Mouse (Mus musculus): Measurements from ENCODE around the gene Atp6v1f. TPM values are rescaled to one million over a fixed set of nuclear protein-coding genes. Genes with fewer than 3 reads are reported as not detected.

The Atp6v1f gene
- 238 and 251 TPM in 2 replicates for total RNA-seq (2015)
- 225 and 238 TPM in 2 replicates for total RNA-seq (2017)

DNA sequence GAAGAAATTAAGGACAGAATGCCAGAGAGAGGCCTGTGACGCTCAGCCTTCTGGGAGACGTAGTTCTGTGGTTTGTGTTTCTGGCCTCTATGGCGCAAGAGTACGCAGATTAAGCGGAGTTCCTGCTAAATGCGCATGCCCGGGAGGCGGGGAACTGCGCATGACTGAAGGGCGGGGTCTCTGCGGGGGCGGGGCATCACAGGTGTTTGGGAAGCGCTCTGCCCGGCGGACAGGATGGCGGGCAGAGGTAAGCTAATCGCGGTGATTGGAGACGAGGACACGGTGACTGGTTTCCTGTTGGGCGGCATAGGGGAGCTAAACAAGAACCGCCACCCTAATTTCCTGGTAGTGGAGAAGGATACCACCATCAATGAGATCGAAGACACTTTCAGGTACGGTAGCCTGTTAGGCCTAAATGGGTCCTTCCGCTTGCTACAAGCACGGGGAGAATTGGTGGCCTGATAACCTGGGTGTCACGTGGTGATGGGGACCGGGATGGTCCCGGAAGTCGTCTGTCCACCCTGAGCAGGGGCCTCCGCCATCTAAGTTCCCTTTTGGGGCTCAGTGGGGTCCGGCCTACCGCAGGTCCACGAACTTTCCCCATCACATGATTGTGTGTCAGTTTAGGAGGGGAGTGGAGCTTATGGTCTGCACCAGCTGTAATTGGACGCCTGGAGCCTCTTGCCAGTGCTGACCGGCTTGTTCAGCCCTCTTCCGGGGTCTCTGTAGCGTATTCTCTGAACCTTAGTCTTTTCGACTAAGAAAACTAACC, at the start of gene Atp6v1f:
TSS of gene Atp6v1f (plus strand) at position 136 of the 772 bp plus-strand sequence.
- ATAC-seq (ENCODE audit: poor library complexity, severe bottlenecking), result peak; percentile 94

DNA sequence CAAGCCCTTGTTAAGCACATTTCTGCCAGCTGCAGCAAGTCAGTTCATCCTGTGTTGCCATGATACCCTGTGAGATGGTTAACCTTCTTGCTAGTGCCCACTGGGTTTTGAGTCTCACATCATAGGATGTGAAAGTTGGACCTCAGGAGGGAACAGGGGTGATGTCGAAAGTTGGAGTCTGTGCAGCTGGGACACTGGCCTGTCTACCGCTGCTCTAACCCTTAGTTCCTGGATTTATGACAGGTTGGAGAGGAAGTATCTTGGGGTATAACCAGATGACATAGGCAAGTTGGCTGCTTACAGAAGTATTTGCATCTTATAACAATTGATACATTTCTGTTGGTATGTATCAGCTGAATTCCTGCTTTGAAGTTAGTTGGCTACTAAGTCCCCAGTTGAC, 46.9 kb upstream of the Atp6v1f start:
- no peak; the same call in 1 of the 2 replicates for ATAC-seq (ENCODE audit: poor library complexity, severe bottlenecking)

DNA sequence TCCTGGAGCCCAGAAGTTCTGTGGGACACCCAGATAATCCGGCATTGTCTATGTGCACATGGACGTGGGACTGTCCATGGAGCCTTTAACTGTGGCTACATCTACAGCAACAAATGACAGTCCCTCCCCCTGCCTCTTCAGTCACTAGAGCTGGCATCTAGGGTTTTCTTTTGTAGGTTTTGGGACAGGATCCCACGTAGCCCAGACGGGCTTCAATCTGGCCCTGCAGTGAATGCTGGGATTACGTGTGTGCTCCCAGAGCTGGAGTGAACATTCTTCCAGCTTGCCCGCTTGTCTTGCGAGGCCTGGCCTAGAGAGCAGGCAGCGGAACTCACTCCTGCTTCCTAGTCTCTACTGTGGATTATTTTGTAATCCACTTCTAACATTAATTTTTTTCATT, 42.4 kb upstream of the Atp6v1f start:
- no peak for ATAC-seq (ENCODE audit: poor library complexity, severe bottlenecking)

DNA sequence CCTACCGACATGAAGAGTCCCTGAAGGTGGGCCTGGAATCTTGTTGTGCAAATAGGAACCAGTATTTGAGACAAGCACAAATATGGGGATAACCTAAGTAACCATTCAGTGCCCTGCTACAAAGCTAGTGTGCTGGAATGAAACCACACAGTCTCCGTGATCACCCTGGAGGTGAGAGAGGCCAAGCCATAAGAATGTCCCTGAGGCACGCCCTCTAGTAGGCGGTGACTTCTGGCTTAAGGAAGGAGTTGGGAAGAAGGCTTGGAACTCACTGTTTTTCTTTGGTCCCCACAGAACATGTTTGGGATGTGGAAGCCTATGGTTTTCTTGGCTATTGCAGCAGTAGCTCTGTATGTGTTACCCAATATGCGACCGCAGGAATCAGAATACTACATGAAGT, 41.2 kb upstream of the Atp6v1f start:
- ATAC-seq (ENCODE audit: poor library complexity, severe bottlenecking), result no peak

DNA sequence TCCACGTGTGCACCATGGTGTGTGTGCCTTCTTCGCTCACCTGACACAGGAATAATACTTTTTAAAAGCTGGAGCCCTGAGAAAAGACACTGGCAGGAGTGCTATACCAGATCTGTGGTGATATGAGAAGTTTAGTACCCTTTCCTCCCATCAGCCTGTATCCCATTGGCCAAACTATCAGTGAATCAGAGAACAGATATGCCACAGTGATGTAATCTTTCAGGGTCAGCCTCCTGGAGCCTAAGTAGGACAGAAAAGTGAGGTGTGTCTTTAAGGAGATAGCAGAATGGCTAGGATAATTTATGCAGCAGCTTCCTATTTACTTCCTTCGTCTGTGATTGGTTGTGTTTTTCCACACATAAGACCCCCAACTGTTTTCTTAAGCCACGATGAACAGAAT, 39.3 kb upstream of the Atp6v1f start:
- ATAC-seq (ENCODE audit: poor library complexity, severe bottlenecking), result no peak

DNA sequence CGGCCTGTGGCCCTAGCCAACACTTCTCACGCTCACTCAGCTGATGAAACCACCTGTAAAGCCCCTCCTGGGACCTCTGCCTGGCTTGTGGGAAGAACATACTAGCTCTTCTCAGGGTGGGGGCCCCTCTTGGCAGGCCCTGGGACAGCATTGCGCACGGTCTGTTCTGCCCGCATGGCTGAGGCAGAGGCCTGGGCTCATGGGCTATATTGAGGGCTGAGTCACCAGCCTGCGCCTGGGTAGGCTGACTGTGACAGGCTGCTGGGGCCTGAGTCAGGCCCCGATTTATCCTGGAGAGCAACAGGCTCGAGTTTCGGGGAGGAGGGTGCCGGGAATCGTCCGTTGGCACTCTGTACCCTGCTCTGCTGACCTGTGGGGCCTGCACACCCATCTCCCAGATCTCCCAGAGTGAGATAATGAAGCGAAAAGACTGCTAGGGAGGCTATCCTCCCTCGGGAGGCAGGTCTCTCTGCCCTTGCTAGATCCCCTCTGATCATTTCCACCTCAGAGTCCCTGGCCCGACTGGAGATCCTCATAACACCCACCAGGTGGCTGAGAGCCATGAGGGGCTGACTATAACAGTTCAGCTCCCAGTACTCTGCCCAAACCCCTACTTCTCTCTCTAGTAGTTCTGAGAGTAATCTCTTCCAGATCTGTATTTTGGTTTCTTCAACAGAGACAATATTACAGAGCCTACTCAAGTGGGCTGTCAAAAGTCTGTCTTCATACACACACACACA, 36.7 kb upstream of the Atp6v1f start:
- no peak for ATAC-seq (ENCODE audit: poor library complexity, severe bottlenecking)

DNA sequence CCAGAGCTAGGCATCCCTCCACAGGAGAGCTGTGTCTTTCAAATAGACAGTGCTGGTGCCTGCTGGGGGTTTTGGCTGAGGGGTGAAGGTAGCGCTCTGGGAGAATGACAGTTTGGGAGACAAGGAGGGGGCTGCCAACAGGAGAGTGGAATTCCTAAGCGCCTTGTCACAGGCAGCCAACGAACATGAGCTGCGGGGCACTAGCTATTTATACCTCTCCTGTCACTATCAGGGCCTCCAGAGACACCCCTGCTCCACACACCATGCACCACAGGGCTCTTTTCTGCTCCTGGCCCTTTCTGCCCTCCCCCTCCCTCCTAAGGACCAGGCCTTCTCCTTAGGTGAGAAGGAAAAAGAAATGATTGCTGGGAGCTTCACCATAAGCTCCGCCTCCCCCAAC, 36.0 kb upstream of the Atp6v1f start:
- ATAC-seq (ENCODE audit: poor library complexity, severe bottlenecking), result no peak

DNA sequence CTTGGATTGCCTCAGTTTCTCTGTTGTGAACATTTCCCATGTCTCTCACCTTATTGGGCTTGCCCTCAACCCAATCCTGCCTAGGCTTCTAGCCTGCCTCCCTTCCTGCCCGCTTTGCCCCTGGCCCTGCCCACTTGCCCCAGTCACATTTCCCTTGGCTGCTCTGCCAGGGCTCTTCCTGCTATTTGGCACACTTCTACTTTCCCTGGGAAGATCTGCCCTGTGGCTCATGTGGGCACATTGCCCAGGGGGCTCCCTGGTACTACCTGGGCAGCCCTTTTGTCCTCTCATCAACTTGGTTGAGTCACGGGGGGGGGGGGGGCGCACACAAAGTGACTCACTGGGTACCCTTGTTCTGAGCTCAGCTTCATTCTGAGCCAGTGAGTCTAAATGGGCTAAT, 35.4 kb upstream of the Atp6v1f start:
- ATAC-seq (ENCODE audit: poor library complexity, severe bottlenecking), result no peak

DNA sequence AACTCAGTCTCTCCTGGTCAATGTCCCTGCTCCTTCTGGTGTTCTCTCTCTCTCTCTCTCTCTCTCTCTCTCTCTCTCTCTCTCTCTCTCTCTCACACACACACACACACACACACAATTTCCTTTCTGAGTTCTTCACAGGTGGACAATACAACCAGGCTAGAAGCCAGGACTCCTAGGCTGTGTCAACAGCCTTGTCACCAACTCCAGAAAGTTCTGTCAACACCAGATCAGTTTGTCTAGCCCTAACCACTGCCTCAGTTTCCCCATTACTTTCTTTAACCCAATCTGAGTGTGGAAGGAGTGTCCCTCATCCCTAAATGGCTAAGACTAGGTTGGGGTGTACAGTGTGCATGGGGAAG, 34.9 kb upstream of the Atp6v1f start:
- no peak for ATAC-seq (ENCODE audit: poor library complexity, severe bottlenecking)

DNA sequence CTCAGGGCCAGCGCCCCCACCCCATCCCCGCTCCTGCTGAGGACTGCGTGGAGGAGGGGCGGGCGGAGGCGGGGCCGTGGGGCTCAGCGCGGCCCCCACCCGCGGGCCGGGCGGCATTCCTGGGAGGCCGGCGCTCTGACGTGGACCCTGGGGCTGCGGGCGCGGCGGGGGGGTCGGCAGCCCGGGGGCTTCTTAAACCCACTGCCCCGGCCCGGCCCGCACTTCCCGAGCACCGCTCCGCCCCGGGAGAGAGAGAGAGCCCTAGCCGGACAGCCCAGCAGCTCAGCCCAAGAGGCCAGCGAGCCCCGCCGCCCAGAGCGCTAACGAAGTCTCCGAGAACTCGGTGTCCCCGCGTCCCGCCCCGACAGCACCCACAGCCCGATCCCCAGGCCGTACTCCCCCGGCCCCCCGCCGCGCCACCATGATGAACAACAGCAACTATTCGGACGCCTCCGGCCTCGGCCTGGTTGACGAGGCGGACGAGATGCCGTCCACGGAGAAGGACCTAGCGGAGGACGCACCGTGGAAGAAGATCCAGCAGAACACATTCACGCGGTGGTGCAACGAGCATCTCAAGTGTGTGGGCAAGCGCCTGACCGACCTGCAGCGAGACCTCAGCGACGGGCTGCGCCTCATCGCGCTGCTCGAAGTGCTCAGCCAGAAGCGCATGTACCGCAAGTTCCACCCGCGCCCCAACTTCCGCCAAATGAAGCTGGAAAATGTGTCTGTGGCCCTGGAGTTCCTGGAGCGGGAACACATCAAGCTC, 34.3 kb upstream of the Atp6v1f start, which contains the start of gene Flnc:
TSS of gene Flnc (plus strand) at position 219 of the 766 bp plus-strand sequence.
- ATAC-seq (ENCODE audit: poor library complexity, severe bottlenecking), result no peak

DNA sequence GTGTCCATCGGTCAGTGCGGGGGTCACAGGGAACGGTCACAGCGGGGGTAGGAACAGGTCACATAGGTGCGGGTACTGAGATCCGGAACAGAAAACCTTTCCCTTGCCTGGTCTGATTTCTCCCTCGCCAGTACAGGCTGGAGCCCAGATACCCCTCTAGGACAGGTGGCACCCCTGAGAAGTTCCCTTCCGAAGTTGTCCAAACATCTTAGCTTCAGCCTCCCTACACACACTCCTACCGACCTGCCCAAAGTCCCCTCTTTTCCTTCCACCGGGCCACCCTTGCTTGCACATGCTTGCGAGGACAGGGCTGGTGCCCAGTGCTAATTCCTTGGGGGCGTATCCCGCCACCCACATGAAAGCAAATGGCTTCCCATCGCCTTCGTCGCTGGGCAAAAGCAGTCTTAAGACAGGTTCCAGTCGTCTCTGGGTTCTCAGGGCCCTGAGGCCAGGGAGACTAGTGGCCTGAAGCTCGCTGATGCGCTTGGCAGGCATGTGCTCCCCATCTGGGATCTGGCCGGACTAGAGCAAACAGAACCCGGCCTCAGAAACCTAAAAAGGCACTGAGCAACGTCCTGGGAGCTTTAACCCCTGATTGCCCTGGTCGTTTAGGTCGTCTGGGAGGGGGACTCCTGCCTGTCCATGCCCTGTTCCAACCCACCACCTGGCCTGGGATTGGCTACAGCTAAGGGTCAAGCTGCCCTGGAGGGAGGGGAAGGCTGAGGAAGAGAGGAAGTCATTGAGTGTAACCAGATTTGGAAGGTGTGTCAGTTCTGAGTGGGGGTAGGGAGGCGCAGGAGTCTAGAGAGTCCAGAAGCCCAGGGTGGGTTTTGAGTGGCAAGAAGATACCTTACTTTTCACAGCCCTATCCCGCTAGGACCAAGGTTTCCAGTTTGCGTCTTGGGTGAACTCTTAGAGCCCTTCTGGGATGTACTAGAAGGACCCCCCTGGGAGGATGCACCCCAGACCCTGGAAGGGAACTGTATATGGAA, 33.4 kb upstream of the Atp6v1f start:
- no peak for ATAC-seq (ENCODE audit: poor library complexity, severe bottlenecking)

DNA sequence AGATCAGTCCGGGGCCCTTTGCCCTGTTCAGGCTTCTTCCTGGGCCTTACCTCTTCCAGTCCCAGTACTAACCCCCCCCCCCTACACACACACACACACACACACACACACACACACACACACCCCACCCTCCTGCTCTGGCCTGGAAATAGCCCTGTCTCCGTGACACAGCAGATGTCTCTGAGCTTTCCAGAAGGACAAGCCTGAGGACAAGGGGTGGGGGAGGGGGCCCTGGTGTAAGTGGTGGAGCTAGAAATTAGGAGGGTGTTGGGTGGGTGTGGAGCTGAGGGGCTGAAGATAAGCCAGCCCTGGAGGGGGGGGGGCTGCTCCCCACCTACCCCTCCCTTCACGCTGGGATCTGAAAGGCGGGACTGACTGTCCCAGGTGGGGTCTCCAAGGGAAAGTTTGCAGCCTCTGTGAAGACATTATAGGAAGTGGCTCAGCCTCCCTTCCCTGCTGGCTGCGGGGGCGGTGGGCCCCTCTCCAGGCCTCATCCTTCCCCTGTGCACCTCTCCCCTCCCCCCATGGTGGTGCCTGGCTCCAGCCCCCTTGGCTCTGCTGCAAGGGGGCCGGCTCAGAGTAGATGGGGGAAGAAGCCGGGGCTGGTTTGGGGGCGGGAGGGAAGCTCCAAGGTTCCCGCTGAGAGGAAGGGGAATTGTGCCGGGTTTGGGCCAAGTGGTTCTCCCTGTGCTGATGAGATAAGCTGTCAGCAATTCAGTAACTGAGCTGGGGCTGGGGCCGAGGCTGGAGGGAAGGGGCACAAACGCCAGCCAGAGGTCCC, 32.4 kb upstream of the Atp6v1f start:
- no peak for ATAC-seq (ENCODE audit: poor library complexity, severe bottlenecking)

DNA sequence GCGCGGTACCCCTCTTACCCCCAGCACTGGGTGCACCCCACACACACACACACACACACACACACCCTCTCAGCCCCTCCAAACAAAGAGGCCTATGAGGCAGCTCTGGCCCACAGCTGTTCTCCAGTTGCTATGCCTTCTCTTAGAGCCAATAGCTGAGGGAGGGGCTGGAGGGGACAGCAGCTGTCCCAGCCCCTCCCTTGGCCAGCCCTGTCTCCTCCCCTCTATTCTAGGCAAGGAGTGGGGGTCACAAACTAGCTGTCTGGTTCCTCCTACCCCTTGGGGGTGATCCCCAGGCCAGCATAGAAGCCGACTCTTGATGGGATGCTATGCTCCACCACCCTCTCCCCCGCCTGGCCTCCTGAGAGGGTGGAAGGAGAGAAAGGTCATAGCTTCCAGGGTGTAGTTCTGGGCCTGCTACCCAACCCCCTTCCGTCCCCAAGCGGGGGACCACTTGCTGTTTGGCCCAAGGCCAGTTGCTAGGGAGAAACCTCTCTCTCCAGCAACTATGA, 31.5 kb upstream of the Atp6v1f start:
- no peak for ATAC-seq (ENCODE audit: poor library complexity, severe bottlenecking)

DNA sequence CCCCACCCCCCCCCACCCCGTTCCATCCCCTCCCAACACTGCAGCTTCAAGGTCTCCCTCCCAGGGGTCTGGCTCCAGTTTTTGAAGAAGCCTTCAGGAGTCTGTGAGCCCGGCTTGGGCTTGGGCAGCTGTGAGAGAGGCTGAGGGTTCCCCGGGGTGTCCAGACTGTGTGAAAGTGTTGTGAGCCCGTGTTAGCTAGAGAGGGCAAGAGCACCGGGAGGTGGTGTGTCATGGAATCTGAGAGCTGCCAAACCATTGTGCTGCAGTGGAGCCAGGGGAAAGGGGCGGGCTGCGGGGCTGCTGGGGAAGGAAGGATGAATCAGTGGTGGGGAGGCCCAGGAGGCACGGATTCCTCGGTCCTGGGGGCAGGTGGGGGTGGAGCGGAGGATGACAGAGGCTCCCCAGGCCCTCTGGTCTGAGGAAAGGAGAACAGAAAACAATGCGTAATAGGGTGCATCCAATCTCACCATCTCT, 31.0 kb upstream of the Atp6v1f start:
- ATAC-seq (ENCODE audit: poor library complexity, severe bottlenecking), result no peak

DNA sequence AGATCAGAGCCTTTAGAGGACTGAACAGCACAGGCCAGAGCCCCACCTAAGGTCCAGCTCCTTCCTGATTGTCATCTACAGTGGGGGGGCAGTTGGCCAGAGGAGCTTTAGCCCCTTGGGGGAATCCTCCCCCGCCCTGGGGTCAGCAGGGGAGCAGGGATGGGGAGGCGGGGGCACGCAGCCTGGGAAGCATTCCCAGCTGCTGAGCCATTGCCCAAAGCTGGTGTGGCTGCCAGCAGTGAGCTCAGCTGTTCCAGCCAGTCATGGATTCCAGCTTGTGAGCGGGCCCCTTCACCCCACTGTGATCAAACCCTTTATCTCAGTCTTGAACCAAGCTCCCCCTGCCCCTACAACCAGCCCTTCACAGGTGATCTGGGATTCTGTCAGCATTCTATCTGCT, 28.3 kb upstream of the Atp6v1f start:
- ATAC-seq (ENCODE audit: poor library complexity, severe bottlenecking), result no peak

DNA sequence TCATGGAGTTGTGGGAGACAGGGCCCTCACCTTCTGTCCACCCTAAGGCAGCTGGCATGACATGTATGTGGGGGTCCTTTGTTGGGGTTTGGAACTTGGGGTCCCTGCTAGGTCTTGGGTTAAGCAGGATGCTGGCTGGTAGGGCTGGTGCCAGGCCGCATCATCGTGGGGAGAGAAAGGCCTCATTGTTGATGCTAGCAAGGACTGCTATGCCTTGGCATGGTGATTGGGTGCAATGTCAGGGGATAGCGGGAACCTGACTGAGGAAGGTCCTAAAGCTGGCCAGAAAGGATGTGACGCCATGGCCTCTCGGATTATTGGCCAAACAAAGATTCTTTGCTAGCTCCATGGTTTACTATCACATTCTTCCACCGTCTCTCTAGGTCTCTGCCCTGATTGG, 27.7 kb upstream of the Atp6v1f start:
- no peak for ATAC-seq (ENCODE audit: poor library complexity, severe bottlenecking)

DNA sequence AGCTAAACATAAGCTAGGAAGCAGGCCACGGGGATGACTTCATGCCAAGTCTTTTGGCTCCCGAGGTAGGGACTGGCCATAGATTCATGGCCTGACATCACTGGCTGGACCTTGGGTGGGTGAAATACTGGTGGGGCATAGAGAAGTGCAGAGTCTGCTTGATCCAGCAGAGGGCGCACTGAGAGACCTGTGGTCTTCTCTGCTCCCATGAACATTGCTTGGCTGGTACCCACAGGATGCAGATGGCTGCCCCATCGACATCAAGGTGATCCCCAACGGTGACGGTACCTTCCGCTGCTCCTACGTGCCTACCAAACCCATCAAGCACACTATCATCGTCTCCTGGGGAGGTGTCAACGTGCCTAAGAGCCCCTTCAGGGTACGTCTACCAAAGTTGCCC, 22.7 kb upstream of the Atp6v1f start:
- ATAC-seq (ENCODE audit: poor library complexity, severe bottlenecking), result peak; percentile 52; the same call in 1 of the 2 replicates

DNA sequence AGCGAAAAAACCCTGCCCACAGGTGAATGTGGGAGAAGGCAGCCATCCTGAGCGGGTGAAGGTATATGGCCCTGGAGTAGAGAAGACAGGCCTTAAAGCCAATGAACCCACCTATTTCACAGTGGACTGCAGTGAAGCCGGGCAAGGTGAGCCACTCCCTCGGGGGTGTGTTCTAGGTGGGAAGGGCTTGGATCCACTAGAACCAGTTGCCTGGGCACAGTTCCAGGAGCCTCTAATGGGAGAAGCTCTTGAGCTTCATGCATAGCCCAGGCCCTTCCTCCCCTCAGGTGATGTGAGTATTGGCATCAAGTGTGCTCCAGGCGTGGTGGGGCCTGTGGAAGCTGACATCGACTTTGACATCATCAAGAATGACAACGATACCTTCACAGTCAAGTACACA, 22.2 kb upstream of the Atp6v1f start:
- ATAC-seq (ENCODE audit: poor library complexity, severe bottlenecking), result no peak

DNA sequence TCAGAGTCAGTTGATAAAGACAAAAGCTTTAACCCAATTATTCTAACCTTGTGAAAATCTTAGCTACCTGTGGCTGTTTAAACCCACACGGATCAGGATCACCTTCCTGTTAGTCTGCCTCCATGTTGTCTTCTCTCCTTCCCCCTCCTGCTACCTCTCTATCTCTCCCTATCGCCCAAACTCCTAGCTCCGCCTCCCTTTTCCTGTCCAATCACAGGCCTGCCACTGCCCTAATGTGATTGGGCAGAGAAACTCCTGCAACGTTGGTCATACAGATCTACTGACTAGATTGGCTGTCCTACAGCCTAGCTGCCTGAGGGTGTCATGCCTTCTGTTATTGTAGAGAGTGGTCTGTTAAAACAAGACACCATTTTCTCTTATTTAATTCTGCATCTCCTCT, 17.7 kb upstream of the Atp6v1f start:
- ATAC-seq (ENCODE audit: poor library complexity, severe bottlenecking), result no peak
